Mouse (Mus musculus) testis, adult 2 months (tissue): Measurements from ENCODE around the gene AI593442.

Experiments
- CTCF ChIP-seq: fragments of 200-500 bp; IDR thresholded peaks from 2 replicates; pipeline ENCODE4 v1.5.1; 2012; ENCODE audit warnings: low read depth, mild to moderate bottlenecking, inconsistent platforms, low read length, moderate library complexity; ENCODE audit not compliant: control insufficient read depth, insufficient read depth, insufficient replicate concordance
- POLR2A ChIP-seq: fragments of 200-500 bp; IDR thresholded peaks from 2 replicates; pipeline ENCODE4 v1.6.1; 2012; ENCODE audit warnings: low read depth, mild to moderate bottlenecking, inconsistent platforms, low read length, moderate library complexity; ENCODE audit not compliant: control insufficient read depth

DNA sequence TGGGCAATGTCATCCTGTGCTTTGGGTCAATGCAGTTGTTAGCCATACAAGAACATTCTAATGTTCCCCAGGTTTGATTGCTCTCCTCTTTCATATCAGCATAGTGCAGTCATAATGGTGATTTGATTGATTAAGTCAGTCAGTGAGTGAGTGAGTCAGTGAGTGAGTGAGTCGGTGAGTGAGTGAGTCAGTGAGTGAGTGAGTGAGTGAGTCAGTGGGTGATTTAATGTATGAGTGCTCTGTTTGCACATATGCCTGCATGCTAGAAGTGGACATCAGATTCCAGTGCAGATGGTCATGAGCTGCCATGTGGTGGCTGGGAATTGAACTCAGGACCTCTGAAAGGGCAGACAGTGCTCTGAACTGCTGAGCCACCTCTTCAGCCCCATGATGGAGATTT lies 43.0 kb upstream of the AI593442 start:
- TF ChIP-seq CTCF = no peak
- TF ChIP-seq POLR2A = no peak
